Mouse (Mus musculus) MEL (cell line): ENCODE results near the gene Fermt1. TPM values are rescaled to one million over a fixed set of nuclear protein-coding genes. Genes with fewer than 3 reads are reported as not detected.

Experiments
- DNase-seq: peaks from one replicate; pipeline ENCODE4 v3.0.0; 2011; ENCODE audit warnings: low read depth, low spot score
- H3K27ac ChIP-seq: 2 replicates; pipeline ENCODE4 v1.5.1; 2012; ENCODE audit warnings: low read depth, mild to moderate bottlenecking, control low read depth, low read length, moderate library complexity; ENCODE audit not compliant: control insufficient read depth
- H3K27me3 ChIP-seq, 2 experiments: fragments of 150-350 bp in 1 of 2; sonication (generic) in 1 of 2; 2 replicates each; pipeline ENCODE4 v1.6.1; 2012; ENCODE audit warnings: low read length in 2 of 2, mild to moderate bottlenecking in 2 of 2, improper control_type of control experiment in 1 of 2, moderate library complexity in 1 of 2; ENCODE audit not compliant: insufficient read depth in 2 of 2, control insufficient read depth in 1 of 2
- H3K36me3 ChIP-seq, 2 experiments: 2 replicates each; pipeline ENCODE4 v1.6.1; 2012 to 2014; ENCODE audit warnings: low read length in 2 of 2, improper control_type of control experiment in 1 of 2, inconsistent platforms in 1 of 2, mild to moderate bottlenecking in 1 of 2; ENCODE audit not compliant: insufficient read depth in 2 of 2, control insufficient read depth in 1 of 2
- H3K4me1 ChIP-seq, 2 experiments: fragments of 150-350 bp in 1 of 2; sonication (generic) in 1 of 2; 2 replicates each; pipeline ENCODE4 v1.6.1; 2012; ENCODE audit warnings: low read length in 2 of 2, improper control_type of control experiment in 1 of 2, mild to moderate bottlenecking in 1 of 2; ENCODE audit not compliant: insufficient read depth in 2 of 2, control insufficient read depth in 1 of 2
- H3K4me3 ChIP-seq, 2 experiments: fragments of 150-350 bp in 1 of 2; sonication (generic) in 1 of 2; 2 replicates each; pipeline ENCODE4 v1.5.1; 2012; ENCODE audit warnings: low read depth in 2 of 2, low read length in 2 of 2, mild to moderate bottlenecking in 2 of 2, moderate library complexity in 2 of 2, control low read depth in 1 of 2, improper control_type of control experiment in 1 of 2; ENCODE audit not compliant: control insufficient read depth in 1 of 2, insufficient read depth in 1 of 2
- H3K79me2 ChIP-seq: 2 replicates; pipeline ENCODE4 v1.6.1; 2012; ENCODE audit warnings: mild to moderate bottlenecking, low read length, moderate library complexity; ENCODE audit not compliant: control insufficient read depth, poor library complexity, insufficient read depth
- H3K9ac ChIP-seq: 2 replicates; pipeline ENCODE4 v1.6.1; 2012; ENCODE audit warnings: low read depth, mild to moderate bottlenecking, control low read depth, low read length, moderate library complexity; ENCODE audit not compliant: control insufficient read depth, poor library complexity, severe bottlenecking
- H3K9me3 ChIP-seq: fragments of 150-350 bp; sonication (generic); replicated peaks from 2 replicates; pipeline ENCODE4 v1.6.1; 2012; ENCODE audit warnings: mild to moderate bottlenecking, low read length, improper control_type of control experiment, moderate library complexity; ENCODE audit not compliant: insufficient read depth
- BHLHE40 ChIP-seq: IDR thresholded peaks from 2 replicates; pipeline ENCODE4 v1.6.1; 2012; ENCODE audit warnings: low read depth, mild to moderate bottlenecking, inconsistent platforms, low read length, improper control_type of control experiment, borderline replicate concordance
- CTCF ChIP-seq, 3 experiments: IDR thresholded peaks in 2 of 3; conservative IDR thresholded peaks in 1 of 3; 2 replicates each; pipeline ENCODE4 v1.5.1; 2011 to 2012; ENCODE audit warnings: low read length in 3 of 3, low read depth in 2 of 3, mild to moderate bottlenecking in 2 of 3, improper control_type of control experiment in 1 of 3, inconsistent platforms in 1 of 3, mixed read lengths in 1 of 3, moderate library complexity in 1 of 3; ENCODE audit not compliant: control insufficient read depth in 1 of 3, insufficient read depth in 1 of 3, poor library complexity in 1 of 3, severe bottlenecking in 1 of 3
- E2F4 ChIP-seq: IDR thresholded peaks from 2 replicates; pipeline ENCODE4 v1.6.1; 2011; ENCODE audit warnings: low read depth, low read length, improper control_type of control experiment, borderline replicate concordance
- GABPA ChIP-seq: IDR thresholded peaks from 2 replicates; pipeline ENCODE4 v1.6.1; 2012; ENCODE audit warnings: low read depth, mild to moderate bottlenecking, inconsistent platforms, low read length, improper control_type of control experiment, moderate library complexity
- GATA1 ChIP-seq: IDR thresholded peaks from 2 replicates; pipeline ENCODE4 v1.6.1; 2011; ENCODE audit warnings: low read depth, low read length, improper control_type of control experiment
- JUND ChIP-seq: IDR thresholded peaks from 2 replicates; pipeline ENCODE4 v1.6.1; 2011; ENCODE audit warnings: low read depth, mild to moderate bottlenecking, improper control_type of control experiment, low read length
- MEF2A ChIP-seq: IDR thresholded peaks from 2 replicates; pipeline ENCODE4 v1.6.1; 2014; ENCODE audit warnings: low read depth, mild to moderate bottlenecking, inconsistent platforms, low read length, improper control_type of control experiment; ENCODE audit not compliant: poor library complexity, insufficient replicate concordance, severe bottlenecking; ENCODE audit errors: extremely low read depth
- MYB ChIP-seq: IDR thresholded peaks from 2 replicates; pipeline ENCODE4 v1.6.1; 2011; ENCODE audit warnings: mild to moderate bottlenecking, low read depth, low read length, improper control_type of control experiment
- POLR2A ChIP-seq, 2 experiments: IDR thresholded peaks; 2 replicates each; pipeline ENCODE4 v1.6.1; 2011 to 2012; ENCODE audit warnings: low read length in 2 of 2, mild to moderate bottlenecking in 2 of 2, control low read depth in 1 of 2, improper control_type of control experiment in 1 of 2, low read depth in 1 of 2, moderate library complexity in 1 of 2; ENCODE audit not compliant: control insufficient read depth in 1 of 2, insufficient read depth in 1 of 2, poor library complexity in 1 of 2
- POLR2AphosphoS5 ChIP-seq: IDR thresholded peaks from 2 replicates; pipeline ENCODE4 v1.6.1; 2012; ENCODE audit warnings: low read depth, borderline replicate concordance, mild to moderate bottlenecking, inconsistent platforms, low read length, moderate library complexity, mixed read lengths
- RCOR1 ChIP-seq: IDR thresholded peaks from 2 replicates; pipeline ENCODE4 v1.6.1; 2012; ENCODE audit warnings: low read depth, mild to moderate bottlenecking, inconsistent platforms, low read length, improper control_type of control experiment
- SIN3A ChIP-seq: IDR thresholded peaks from 2 replicates; pipeline ENCODE4 v1.6.1; 2012; ENCODE audit warnings: low read length, improper control_type of control experiment, inconsistent platforms
- SMC3 ChIP-seq: IDR thresholded peaks from 2 replicates; pipeline ENCODE4 v1.6.1; 2011; ENCODE audit warnings: low read depth, low read length, improper control_type of control experiment
- TCF12 ChIP-seq: IDR thresholded peaks from 2 replicates; pipeline ENCODE4 v1.6.1; 2014; ENCODE audit warnings: low read depth, mild to moderate bottlenecking, inconsistent platforms, low read length, improper control_type of control experiment, moderate library complexity
- UBTF ChIP-seq: IDR thresholded peaks from 2 replicates; pipeline ENCODE4 v1.6.1; 2012; ENCODE audit warnings: low read depth, mild to moderate bottlenecking, inconsistent platforms, low read length, improper control_type of control experiment, moderate library complexity, borderline replicate concordance; ENCODE audit not compliant: insufficient read depth
- USF2 ChIP-seq, 2 experiments: IDR thresholded peaks; 2 replicates each; pipeline ENCODE4 v1.6.1; 2011 to 2012; ENCODE audit warnings: improper control_type of control experiment in 2 of 2, low read length in 2 of 2, borderline replicate concordance in 1 of 2, inconsistent platforms in 1 of 2, low read depth in 1 of 2, mild to moderate bottlenecking in 1 of 2; ENCODE audit not compliant: insufficient read depth in 1 of 2
- ZC3H11A ChIP-seq: IDR thresholded peaks from 2 replicates; pipeline ENCODE4 v1.6.1; 2012; ENCODE audit warnings: low read depth, mild to moderate bottlenecking, inconsistent platforms, low read length, improper control_type of control experiment
- ZMIZ1 ChIP-seq: IDR thresholded peaks from 2 replicates; pipeline ENCODE4 v1.6.1; 2012; ENCODE audit warnings: low read depth, mild to moderate bottlenecking, inconsistent platforms, low read length, improper control_type of control experiment, moderate library complexity
- polyA plus RNA-seq, 2 experiments: library from polyadenylated mRNA; stranded (reverse) in 1 of 2; unstranded in 1 of 2; fragments of >175 nt in 1 of 2; fragments of >200 nt in 1 of 2; gene quantifications; 2 replicates each; pipeline versions ENCODE4 v1.2.1 to v1.2.4; 2012; ENCODE audit warnings: low replicate concordance in 2 of 2, low read depth in 1 of 2; ENCODE audit not compliant: insufficient read length in 2 of 2, insufficient read depth in 1 of 2, missing spikeins in 1 of 2
- total RNA-seq: library from RNA; depleted of rRNA; stranded (reverse); fragments of 300-350 nt; gene quantifications from 2 replicates; pipeline ENCODE4 v1.2.3, GENCODE M21; 2012

Gene Fermt1
- total and polyA plus RNA-seq, 3 experiments: not detected

DNA sequence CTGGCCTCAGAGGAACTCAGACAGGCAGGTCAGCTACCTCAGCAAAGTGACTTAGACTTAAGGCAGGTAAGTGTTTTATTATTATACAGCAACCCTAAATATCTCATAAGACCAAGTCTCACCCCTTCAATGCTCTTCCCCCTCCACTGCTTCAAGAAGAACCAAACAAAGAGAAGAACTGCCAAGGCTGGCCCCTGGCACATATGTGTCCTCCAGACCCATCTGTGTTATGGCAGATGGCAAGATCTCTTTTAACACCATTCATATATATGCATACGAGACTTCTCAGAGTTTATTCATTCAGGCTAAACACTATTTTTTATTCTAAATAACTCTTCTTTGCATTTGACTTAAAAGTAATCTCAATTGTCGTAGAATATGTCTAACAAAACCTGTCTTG lies 18.4 kb downstream of the Fermt1 start:
- no peak overlapping the region for H3K27ac ChIP-seq
- no peak for DNase-seq
- H3K4me3 ChIP-seq: no peak overlapping the region
- H3K79me2 ChIP-seq: no peaks in the 10 kb centered on the region
- H3K27me3 ChIP-seq: no peaks in the 10 kb centered on the region
- H3K9ac ChIP-seq: no peak overlapping the region
- no peaks in the 10 kb centered on the region for H3K4me1 ChIP-seq
- H3K9me3 ChIP-seq: no peaks in the 10 kb centered on the region
- TF ChIP-seq POLR2A (IDR thresholded peaks at IDR 0.05; ENCODE audit: control insufficient read depth in 1 of 2, insufficient read depth in 1 of 2, low read depth in 1 of 2, low read length in 2 of 2, poor library complexity in 1 of 2) (no peak), JUND (no peak), GATA1 (no peak), TCF12 (no peak), USF2 (IDR thresholded peaks at IDR 0.05; ENCODE audit: borderline replicate concordance in 1 of 2, insufficient read depth in 1 of 2, low read depth in 1 of 2, low read length in 2 of 2) (no peak), ZC3H11A (no peak)
- H3K36me3 ChIP-seq: no peaks in the 10 kb centered on the region

DNA sequence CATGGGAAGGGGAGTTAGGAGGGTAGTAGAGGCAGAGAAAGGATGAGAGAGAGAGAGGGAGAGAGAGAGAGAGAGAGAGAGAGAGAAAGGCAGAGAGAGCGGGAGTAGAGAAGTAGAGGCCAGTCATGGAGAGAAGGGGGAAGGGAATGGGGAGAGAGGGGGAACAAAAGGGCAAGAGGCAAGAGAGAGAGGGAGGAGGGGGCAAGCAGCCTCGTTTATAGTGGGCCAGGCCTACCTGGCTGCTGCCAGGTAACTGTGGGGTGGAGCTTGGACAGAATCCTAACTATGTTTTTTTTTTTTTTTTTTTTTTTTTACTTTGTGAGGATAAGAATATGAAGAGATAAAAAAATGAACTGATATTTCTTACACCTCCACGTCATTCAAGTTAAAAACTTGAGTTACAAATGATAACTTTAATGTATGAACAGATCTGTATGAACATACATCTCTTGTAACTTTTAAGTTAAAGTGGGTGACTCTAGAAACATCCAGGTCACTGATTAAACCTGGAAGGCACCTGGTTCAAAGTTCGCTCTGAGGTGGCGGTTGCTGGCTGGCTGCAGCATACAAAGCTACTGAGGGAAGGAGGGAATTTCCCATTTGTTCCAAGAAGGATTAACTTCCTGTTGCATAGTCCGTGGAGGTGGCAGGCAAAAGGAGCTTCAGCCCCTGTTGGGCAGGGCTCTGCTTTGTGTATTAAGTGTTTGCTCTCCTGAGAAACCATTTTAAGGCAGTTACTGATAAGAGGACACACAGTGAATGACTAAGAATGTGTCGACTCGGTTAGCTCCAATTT lies 22.2 kb downstream of the Fermt1 start:
- no peak overlapping the region for H3K4me3 ChIP-seq
- TF ChIP-seq GABPA: no peak
- no peak for TF ChIP-seq SMC3
- TF ChIP-seq E2F4: no peak
- no peak for TF ChIP-seq MYB
- TF ChIP-seq BHLHE40: no peak

DNA sequence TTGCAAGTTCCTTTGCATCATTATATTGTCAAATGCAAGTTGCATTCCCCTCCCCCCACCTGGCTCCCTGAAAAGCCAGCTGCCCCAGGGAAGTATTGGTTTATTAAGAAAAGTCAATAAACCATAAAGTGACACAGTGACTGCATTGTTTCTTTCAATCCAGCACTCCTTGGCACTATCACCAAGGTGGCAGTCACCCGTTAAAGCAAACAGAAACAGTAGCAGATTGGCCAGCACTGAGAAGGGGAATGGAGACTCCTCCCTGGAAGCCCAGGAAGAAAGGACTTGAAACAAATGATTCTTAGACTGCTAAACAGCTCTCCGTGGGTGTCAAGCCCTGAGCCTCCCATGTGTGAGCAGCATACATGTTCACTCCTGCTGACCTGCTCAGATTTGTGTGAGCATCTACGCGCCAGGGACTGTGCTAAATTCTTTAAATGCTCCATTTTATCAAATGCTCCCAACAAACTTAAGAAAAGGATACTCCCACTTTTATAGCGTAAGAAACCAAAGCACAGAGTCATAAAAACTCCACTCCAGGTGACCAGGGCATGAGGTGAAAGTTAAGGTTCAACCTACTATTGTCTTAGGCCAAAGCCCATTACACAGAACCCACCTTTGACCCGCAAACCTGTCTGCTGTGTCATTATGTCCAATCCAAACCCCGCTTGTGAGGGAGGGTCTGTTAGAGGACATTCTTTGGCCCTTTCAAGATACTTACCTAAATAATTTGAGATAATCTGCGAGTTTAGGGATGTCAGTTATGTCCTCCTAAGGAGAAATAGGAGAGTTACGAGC lies 23.4 kb downstream of the Fermt1 start:
- H3K27me3 ChIP-seq: no peaks in the 10 kb centered on the region
- no peaks in the 10 kb centered on the region for H3K36me3 ChIP-seq
- no peak overlapping the region for H3K9ac ChIP-seq
- H3K27ac ChIP-seq: no peak overlapping the region
- H3K4me1 ChIP-seq: no peaks in the 10 kb centered on the region
- no peak overlapping the region for H3K4me3 ChIP-seq
- no peaks in the 10 kb centered on the region for H3K9me3 ChIP-seq
- TF ChIP-seq MEF2A: no peak
- TF ChIP-seq POLR2AphosphoS5: no peak
- no peak for TF ChIP-seq GATA1
- no peak for TF ChIP-seq SIN3A
- no peak for TF ChIP-seq ZMIZ1
- no peak for TF ChIP-seq E2F4
- no peak for TF ChIP-seq RCOR1
- TF ChIP-seq MYB: no peak
- TF ChIP-seq CTCF (IDR thresholded peaks at IDR 0.05 in 2 of 3, conservative IDR thresholded peaks at IDR 0.05 in 1 of 3; ENCODE audit: control insufficient read depth in 1 of 3, insufficient read depth in 1 of 3, low read depth in 2 of 3, low read length in 3 of 3, poor library complexity in 1 of 3, severe bottlenecking in 1 of 3): no peak
- no peak for TF ChIP-seq UBTF
- TF ChIP-seq USF2 (IDR thresholded peaks at IDR 0.05; ENCODE audit: borderline replicate concordance in 1 of 2, insufficient read depth in 1 of 2, low read depth in 1 of 2, low read length in 2 of 2): no peak
- no peak for TF ChIP-seq TCF12
- TF ChIP-seq ZC3H11A: no peak
- TF ChIP-seq BHLHE40: no peak
- TF ChIP-seq, all 39 proteins: peak for 0
- H3K79me2 ChIP-seq: no peaks in the 10 kb centered on the region
- DNase-seq: no peak

More for the DNA sequence above, 22.2 kb downstream of the Fermt1 start:
- Histone ChIP-seq H3K79me2 (no peaks in the 10 kb centered on the region), H3K9me3 (no peaks in the 10 kb centered on the region), H3K9ac (no peak overlapping the region), H3K27ac (no peak overlapping the region), H3K4me1 (no peaks in the 10 kb centered on the region), H3K27me3 (no peaks in the 10 kb centered on the region), H3K36me3 (no peaks in the 10 kb centered on the region)
- DNase-seq: no peak
